Mouse (Mus musculus): ENCODE data around the gene Snap25.
A peak's percentile ranks its signal among the peaks of the same experiment; 100 is the strongest.

Snap25 gene

GRCm38 (mm10) chr2:136713299-136713758 lies at the start of gene Snap25:
Snap25 (plus strand) TSS chr2:136713453.
- DNase-seq (ENCODE audit: low read depth) = no peak

GRCm38 (mm10) chr2:136666951-136667350 lies 46.3 kb upstream of the Snap25 start:
- no peak for DNase-seq (ENCODE audit: low read depth)

GRCm38 (mm10) chr2:136669183-136669582 lies 44.1 kb upstream of the Snap25 start:
- no peak for DNase-seq (ENCODE audit: low read depth)

- DNase-seq (ENCODE audit: low read depth) = no peak
Measured at GRCm38 (mm10) chr2:136669665-136670064, 43.6 kb upstream of the Snap25 start.

GRCm38 (mm10) chr2:136670539-136671271 lies 42.5 kb upstream of the Snap25 start:
- DNase-seq (ENCODE audit: low read depth) = no peak

- no peak for DNase-seq (ENCODE audit: low read depth)
Measured at GRCm38 (mm10) chr2:136674077-136674757, 39.0 kb upstream of the Snap25 start.

GRCm38 (mm10) chr2:136676196-136676595 lies 37.1 kb upstream of the Snap25 start:
- no peak for DNase-seq (ENCODE audit: low read depth)

- no peak for DNase-seq (ENCODE audit: low read depth)
Measured at GRCm38 (mm10) chr2:136676918-136677445, 36.3 kb upstream of the Snap25 start.

- DNase-seq (ENCODE audit: low read depth) = no peak
Measured at GRCm38 (mm10) chr2:136678321-136679161, 34.7 kb upstream of the Snap25 start.

- DNase-seq (ENCODE audit: low read depth) = no peak
Measured at GRCm38 (mm10) chr2:136679280-136680221, 33.7 kb upstream of the Snap25 start.

GRCm38 (mm10) chr2:136682146-136682860 lies 30.9 kb upstream of the Snap25 start:
- DNase-seq (ENCODE audit: low read depth) = peak; percentile 1

- no peak for DNase-seq (ENCODE audit: low read depth)
Measured at GRCm38 (mm10) chr2:136686195-136686594, 27.1 kb upstream of the Snap25 start.

- no peak for DNase-seq (ENCODE audit: low read depth)
Measured at GRCm38 (mm10) chr2:136687316-136687715, 25.9 kb upstream of the Snap25 start.

GRCm38 (mm10) chr2:136689476-136689875 lies 23.8 kb upstream of the Snap25 start:
- DNase-seq (ENCODE audit: low read depth) = no peak

- no peak for DNase-seq (ENCODE audit: low read depth)
Measured at GRCm38 (mm10) chr2:136691681-136692080, 21.6 kb upstream of the Snap25 start.

- DNase-seq (ENCODE audit: low read depth) = no peak
Measured at GRCm38 (mm10) chr2:136699429-136700227, 13.6 kb upstream of the Snap25 start.

GRCm38 (mm10) chr2:136703376-136703775 lies 9.9 kb upstream of the Snap25 start:
- no peak for DNase-seq (ENCODE audit: low read depth)

GRCm38 (mm10) chr2:136711155-136711554 lies 2.1 kb upstream of the Snap25 start:
- no peak for DNase-seq (ENCODE audit: low read depth)

- no peak for DNase-seq (ENCODE audit: low read depth)
Measured at GRCm38 (mm10) chr2:136711746-136712440, 1.4 kb upstream of the Snap25 start.
